Mouse (Mus musculus): ENCODE results near the gene Usp7.
A peak's percentile ranks its signal among the peaks of the same experiment; 100 is the strongest.

- TF ChIP-seq POLR2A (IDR thresholded peaks at IDR 0.05; ENCODE audit: insufficient read depth, low read depth, low read length) (no peak), CTCF (IDR thresholded peaks at IDR 0.05; ENCODE audit: insufficient read depth, low read depth, low read length) (peak; percentile 68)
These were observed 117.9 kb downstream of the Usp7 start for GRCm38 (mm10) chr16:8674165-8674564.
